Mouse (Mus musculus) heart, adult 2 months (tissue): ENCODE results near the gene Ints12.

ENCODE experiments used
- CTCF ChIP-seq: fragments of 200-600 bp; IDR thresholded peaks from 2 replicates; pipeline ENCODE4 v1.8.1; 2022; ENCODE audit warnings: antibody characterized with exemption, mild to moderate bottlenecking, moderate library complexity
- EP300 ChIP-seq: fragments of 200-500 bp; IDR thresholded peaks from 2 replicates; pipeline ENCODE4 v1.6.1; 2011; ENCODE audit warnings: low read depth, low read length, control low read depth; ENCODE audit not compliant: insufficient read depth

DNA sequence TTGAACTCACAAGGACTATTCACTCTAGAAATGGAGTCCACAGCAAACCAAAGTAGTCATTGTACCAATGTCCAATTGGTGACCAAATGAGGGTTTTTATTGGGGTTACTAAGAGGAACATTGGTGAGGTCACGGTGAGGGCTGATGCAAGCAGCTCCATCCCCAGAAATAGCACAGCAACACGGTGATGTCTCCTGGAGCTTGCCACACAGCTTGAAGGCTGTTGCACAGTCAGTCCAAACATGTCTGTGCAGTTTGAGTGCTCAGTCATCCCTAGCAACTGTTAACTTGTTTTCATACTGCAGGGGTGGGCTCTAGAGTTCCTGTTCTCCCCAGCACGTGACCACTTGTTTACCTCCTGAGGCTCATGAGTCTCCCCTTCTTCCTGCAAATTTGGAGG, 12.1 kb downstream of the Ints12 start:
- TF ChIP-seq CTCF (no peak), EP300 (no peak)
